Comparison of ENCODE assay signal across 16 mouse cellular contexts in genomic region chr11:53071602-53072001, GRCm38 (mm10).
"Had no signal": no experiment of that assay in that cellular context is flagged by ENCODE, and none has a peak within 500 bp of the region (broad histone marks: within the 10 kb centered on the region; RNA-seq: fewer than 3 reads in every experiment).

No protein-coding gene starts in this region.

- H3K36me3 ChIP-seq: neural tube, embryonic 13.5 days; neural tube, embryonic 15.5 days; stomach, embryonic 15.5 days had no signal

- H3K27ac ChIP-seq: neural tube, embryonic 13.5 days; neural tube, embryonic 15.5 days; stomach, embryonic 15.5 days; stomach, postnatal 0 days had no signal

- H3K9me3 ChIP-seq: neural tube, embryonic 13.5 days; neural tube, embryonic 15.5 days; stomach, embryonic 15.5 days had no signal

- H3K9ac ChIP-seq: neural tube, embryonic 13.5 days; neural tube, embryonic 15.5 days; stomach, embryonic 15.5 days had no signal

- H3K27me3 ChIP-seq: neural tube, embryonic 15.5 days; stomach, embryonic 15.5 days had no signal

- H3K4me2 ChIP-seq: neural tube, embryonic 13.5 days; neural tube, embryonic 15.5 days; stomach, embryonic 15.5 days had no signal

- H3K4me1 ChIP-seq: stomach, embryonic 15.5 days had no signal

- DNase-seq: retina, postnatal 1 day; right cerebral cortex, adult 18-20 months; right cerebral cortex, postnatal 14 days; right cerebral cortex, postnatal 25 days; right cerebral cortex, postnatal 4 days; spleen, adult 18-20 months; thymus, adult 18-20 months; thymus, adult 2 months; thymus, postnatal 14 days; thymus, postnatal 25 days; thymus, postnatal 36 days; thymus, postnatal 4 days had no signal

- H3K4me3 ChIP-seq: neural tube, embryonic 13.5 days; neural tube, embryonic 15.5 days; stomach, embryonic 15.5 days had no signal
